Mouse (Mus musculus): ENCODE measurements around the gene Matn4. TPM values are rescaled to one million over a fixed set of nuclear protein-coding genes. Genes with fewer than 3 reads are reported as not detected.
A peak's percentile ranks its signal among the peaks of the same experiment; 100 is the strongest.

Gene Matn4
- total RNA-seq, 2 experiments from 2014 or later, result 3.7 to 5.4 TPM

- no peak for DNase-seq
- intact Hi-C loops (cut with DNase I; ENCODE audit: low total_unique reads), result loop anchor here (5.0 kb wide), 1 partner anchor 43 kb away; the partner anchor contains the start of gene Gm20458
Observed at GRCm38 (mm10) chr2:164419489-164419888, 14.5 kb upstream of the Matn4 start.

- intact Hi-C loops (cut with DNase I; ENCODE audit: low total_unique reads), result loop anchor here (5.0 kb wide), 1 partner anchor 44 kb away; the partner anchor contains the start of gene Gm20458
- DNase-seq, result no peak
Observed at GRCm38 (mm10) chr2:164418308-164418875, 13.4 kb upstream of the Matn4 start.

- DNase-seq, result no peak
- intact Hi-C loops (cut with DNase I; ENCODE audit: low total_unique reads), result loop anchor here (5.0 kb wide), 1 partner anchor 45 kb away; the partner anchor contains the start of gene Gm20458
Observed at GRCm38 (mm10) chr2:164417198-164417597, 12.2 kb upstream of the Matn4 start.

GRCm38 (mm10) chr2:164414581-164414980, 9.6 kb upstream of the Matn4 start:
- DNase-seq, result no peak
- intact Hi-C loops (cut with DNase I; ENCODE audit: low total_unique reads), result loop anchor here (2.0 kb wide), 1 partner anchor 104 kb away; no protein-coding TSS in a partner anchor

- intact Hi-C loops (cut with DNase I; ENCODE audit: low total_unique reads), result loop anchor here (2.0 kb wide), 1 partner anchor 105 kb away; no protein-coding TSS in a partner anchor
- DNase-seq, result no peak
Observed at GRCm38 (mm10) chr2:164414167-164414566, 9.2 kb upstream of the Matn4 start.

GRCm38 (mm10) chr2:164407708-164408107, 2.7 kb upstream of the Matn4 start:
- intact Hi-C loops (cut with DNase I; ENCODE audit: low total_unique reads), result loop anchor here (2.0 kb wide), 1 partner anchor 303 kb away; no protein-coding TSS in a partner anchor
- peak; percentile 68 for DNase-seq

GRCm38 (mm10) chr2:164405519-164405918, 559 bp upstream of the Matn4 start:
- DNase-seq, result no peak
- intact Hi-C loops (cut with DNase I; ENCODE audit: low total_unique reads), result no loop called here

GRCm38 (mm10) chr2:164404082-164404990, 624 bp downstream of the Matn4 start:
- peak; percentile 67 for DNase-seq
- intact Hi-C loops (cut with DNase I; ENCODE audit: low total_unique reads), result no loop called here

GRCm38 (mm10) chr2:164403396-164404081, 1.4 kb downstream of the Matn4 start:
- intact Hi-C loops (cut with DNase I; ENCODE audit: low total_unique reads), result no loop called here
- DNase-seq, result no peak

GRCm38 (mm10) chr2:164402906-164403305, 2.1 kb downstream of the Matn4 start, which contains the start of gene Rbpjl:
Rbpjl (plus strand) TSS chr2:164403141.
- intact Hi-C loops (cut with DNase I; ENCODE audit: low total_unique reads), result no loop called here
- peak; percentile 73 for DNase-seq

GRCm38 (mm10) chr2:164396911-164397310, 8.0 kb downstream of the Matn4 start:
- intact Hi-C loops (cut with DNase I; ENCODE audit: low total_unique reads), result no loop called here
- DNase-seq, result no peak

GRCm38 (mm10) chr2:164396076-164396475, 8.9 kb downstream of the Matn4 start:
- intact Hi-C loops (cut with DNase I; ENCODE audit: low total_unique reads), result no loop called here
- no peak for DNase-seq

GRCm38 (mm10) chr2:164393126-164393525, 11.8 kb downstream of the Matn4 start:
- intact Hi-C loops (cut with DNase I; ENCODE audit: low total_unique reads), result no loop called here
- DNase-seq, result no peak

GRCm38 (mm10) chr2:164389499-164389898, 15.5 kb downstream of the Matn4 start:
- intact Hi-C loops (cut with DNase I; ENCODE audit: low total_unique reads), result loop anchor here (10.0 kb wide), 1 partner anchor 255 kb away; no protein-coding TSS in a partner anchor
- peak; percentile 82 for DNase-seq

GRCm38 (mm10) chr2:164389020-164389419, 15.9 kb downstream of the Matn4 start, which contains the start of gene Slpi:
Slpi (minus strand) TSS chr2:164389095.
- intact Hi-C loops (cut with DNase I; ENCODE audit: low total_unique reads), result loop anchor here (10.0 kb wide), 1 partner anchor 254 kb away; no protein-coding TSS in a partner anchor
- no peak for DNase-seq

GRCm38 (mm10) chr2:164386953-164387352, 18.0 kb downstream of the Matn4 start:
- peak; percentile 22 for DNase-seq
- intact Hi-C loops (cut with DNase I; ENCODE audit: low total_unique reads), result loop anchor here (10.0 kb wide), 1 partner anchor 252 kb away; no protein-coding TSS in a partner anchor

GRCm38 (mm10) chr2:164385927-164386763, 18.8 kb downstream of the Matn4 start:
- no peak for DNase-seq
- intact Hi-C loops (cut with DNase I; ENCODE audit: low total_unique reads), result loop anchor here (10.0 kb wide), 1 partner anchor 251 kb away; no protein-coding TSS in a partner anchor

- intact Hi-C loops (cut with DNase I; ENCODE audit: low total_unique reads), result loop anchor here (10.0 kb wide), 1 partner anchor 249 kb away; no protein-coding TSS in a partner anchor
- no peak for DNase-seq
Observed at GRCm38 (mm10) chr2:164383656-164384399, 21.1 kb downstream of the Matn4 start.
